Mouse (Mus musculus) lung, embryonic 16.5 days (tissue): ENCODE results near the gene Sh3rf1. TPM values are rescaled to one million over a fixed set of nuclear protein-coding genes. Genes with fewer than 3 reads are reported as not detected.

ENCODE experiments used
- ATAC-seq: fragments of 200-750 bp; cut with Nextera tagmentation; 2 replicates; pipeline ENCODE4 v1.8.0; 2017; ENCODE audit warnings: low read depth, mild to moderate bottlenecking, moderate library complexity
- H3K27ac ChIP-seq: fragments of 300-500 bp; sonication (generic); 2 replicates; pipeline ENCODE4 v1.5.1; 2014; ENCODE audit warnings: mild to moderate bottlenecking, control low read depth, low read length
- H3K27me3 ChIP-seq: fragments of 300-500 bp; sonication (generic); 2 replicates; pipeline ENCODE4 v1.6.1; 2014; ENCODE audit warnings: low read depth, low read length, mixed read lengths; ENCODE audit not compliant: control insufficient read depth, insufficient read depth
- H3K36me3 ChIP-seq: fragments of 300-500 bp; sonication (generic); 2 replicates; pipeline ENCODE4 v1.6.1; 2014; ENCODE audit warnings: low read length; ENCODE audit not compliant: control insufficient read depth, insufficient read depth
- H3K4me1 ChIP-seq: fragments of 300-500 bp; sonication (generic); replicated peaks from 2 replicates; pipeline ENCODE4 v1.6.1; 2014; ENCODE audit warnings: low read length, mixed read lengths; ENCODE audit not compliant: control insufficient read depth, insufficient read depth
- H3K4me2 ChIP-seq: fragments of 300-500 bp; sonication (generic); 2 replicates; pipeline ENCODE4 v1.6.1; 2014; ENCODE audit warnings: low read depth, low read length, control low read depth
- H3K4me3 ChIP-seq: fragments of 300-500 bp; sonication (generic); 2 replicates; pipeline ENCODE4 v1.5.1; 2014; ENCODE audit warnings: mild to moderate bottlenecking, low read length, control low read depth
- H3K9ac ChIP-seq: fragments of 300-500 bp; sonication (generic); 2 replicates; pipeline ENCODE4 v1.6.1; 2014; ENCODE audit warnings: low read length, control low read depth
- H3K9me3 ChIP-seq: fragments of 300-500 bp; sonication (generic); 2 replicates; pipeline ENCODE4 v1.6.1; 2016; ENCODE audit warnings: low read length; ENCODE audit not compliant: control insufficient read depth
- WGBS: fragments of 180-500 bp; shearing (Covaris S2); extraction: QIAGEN DNeasy Blood & Tissue Kit; methylation state at CpG from one replicate; pipeline ENCODE4 v1.1.7; 2014; 5-methylcytosine and 5-hydroxymethylcytosine counted together
- polyA plus RNA-seq: library from polyadenylated mRNA; unstranded; fragments of >200 nt; fragmentation: Nextera tagmentation; extraction: Ambion mirVana; gene quantifications from 2 replicates; pipeline ENCODE4 v1.2.1, GENCODE M21; 2015

Gene Sh3rf1
- polyA plus RNA-seq, 1 experiment from 2014 or later: 18.7 TPM

DNA sequence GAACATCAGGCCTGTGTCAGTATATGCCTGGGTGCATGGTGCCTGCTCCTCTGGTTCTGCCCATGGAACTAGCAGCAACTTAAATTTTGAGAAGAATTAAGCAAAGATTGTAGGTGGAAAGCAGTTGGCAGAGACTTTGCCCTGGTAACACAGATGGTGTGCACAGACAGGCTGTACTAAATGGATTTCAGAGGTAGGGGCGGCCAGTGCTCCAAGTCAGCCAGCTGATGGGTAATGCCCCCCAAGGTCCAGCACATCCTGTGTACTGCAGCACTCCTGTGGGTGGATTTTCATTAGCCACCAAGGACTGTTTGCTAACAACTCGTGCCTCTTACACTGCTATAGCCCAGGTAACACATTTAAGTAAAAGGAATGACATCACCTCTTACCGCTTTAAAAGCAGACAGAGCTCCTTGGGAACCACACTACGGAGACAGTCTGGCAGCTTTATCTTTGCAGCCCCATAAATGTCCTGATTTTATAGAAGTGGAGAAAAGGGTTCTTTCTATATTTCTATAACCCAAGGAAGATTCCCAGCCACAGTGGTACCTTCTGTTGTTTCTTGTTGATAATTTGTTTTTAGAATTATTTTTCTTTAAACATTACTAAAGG, 82.9 kb downstream of the Sh3rf1 start:
- H3K4me2 ChIP-seq: no peak overlapping the region
- H3K4me1 ChIP-seq: peaks cover 14% of the 10 kb centered on the region
- no peaks in the 10 kb centered on the region for H3K36me3 ChIP-seq
- no peak overlapping the region for H3K27ac ChIP-seq
- H3K9ac ChIP-seq: no peak overlapping the region
- WGBS: 62% methylated on average over 4 of the region's 4 CpGs
- H3K4me3 ChIP-seq: no peak overlapping the region
- ATAC-seq: no peak
- H3K27me3 ChIP-seq: no peaks in the 10 kb centered on the region
- no peaks in the 10 kb centered on the region for H3K9me3 ChIP-seq

DNA sequence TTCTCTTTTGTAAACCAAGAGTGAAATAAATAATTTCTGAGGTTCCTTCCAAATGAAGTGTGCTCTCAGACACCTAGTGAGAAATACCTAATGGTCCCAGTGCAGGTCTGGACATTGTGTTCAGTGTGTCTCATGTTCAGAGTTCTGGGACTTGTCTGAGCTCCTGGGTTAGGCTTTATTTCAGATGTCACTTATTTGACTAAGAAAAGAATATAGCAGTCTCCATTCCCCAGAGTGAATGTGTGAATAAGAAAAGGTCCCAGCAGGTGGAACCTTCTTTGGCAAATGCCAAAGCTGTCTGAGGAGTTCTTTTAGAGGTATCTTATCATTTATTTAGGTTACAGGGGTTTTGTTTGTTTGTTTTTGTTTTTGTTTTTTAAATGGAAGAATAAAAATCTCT, 85.2 kb downstream of the Sh3rf1 start:
- H3K9me3 ChIP-seq: no peaks in the 10 kb centered on the region
- H3K27ac ChIP-seq: no peak overlapping the region
- no peaks in the 10 kb centered on the region for H3K36me3 ChIP-seq
- H3K27me3 ChIP-seq: no peaks in the 10 kb centered on the region
- no peak for ATAC-seq
- H3K4me3 ChIP-seq: no peak overlapping the region
- no peak overlapping the region for H3K4me2 ChIP-seq
- peaks cover 18% of the 10 kb centered on the region for H3K4me1 ChIP-seq
- H3K9ac ChIP-seq: no peak overlapping the region

GRCm38 (mm10) chr8:61309530-61310402, 86.1 kb downstream of the Sh3rf1 start:
- no peak overlapping the region for H3K4me3 ChIP-seq

GRCm38 (mm10) chr8:61310403-61310871, 86.8 kb downstream of the Sh3rf1 start:
- no peaks in the 10 kb centered on the region for H3K36me3 ChIP-seq
- H3K4me2 ChIP-seq: no peak overlapping the region
- H3K9ac ChIP-seq: no peak overlapping the region
- no peaks in the 10 kb centered on the region for H3K27me3 ChIP-seq
- peaks cover 18% of the 10 kb centered on the region for H3K4me1 ChIP-seq
- H3K4me3 ChIP-seq: no peak overlapping the region
- no peaks in the 10 kb centered on the region for H3K9me3 ChIP-seq
- H3K27ac ChIP-seq: no peak overlapping the region
- WGBS: 39% methylated on average over 9 of the region's 9 CpGs
- ATAC-seq: no peak

More at GRCm38 (mm10) chr8:61309530-61310402, 86.1 kb downstream of the Sh3rf1 start:
- Histone ChIP-seq H3K36me3 (no peaks in the 10 kb centered on the region), H3K27me3 (no peaks in the 10 kb centered on the region), H3K4me1 (peaks cover 18% of the 10 kb centered on the region), H3K9ac (no peak overlapping the region), H3K27ac (peak overlapping the region; percentile 19; the same call in 1 of the 2 replicates), H3K4me2 (0 out of 2 replicates have a peak overlapping the region, but pooled peaks have one; percentile 7), H3K9me3 (no peaks in the 10 kb centered on the region)
- WGBS: 45% methylated on average over 20 of the region's 20 CpGs
- ATAC-seq: no peak

GRCm38 (mm10) chr8:61313016-61313415, 89.3 kb downstream of the Sh3rf1 start:
- 87% methylated on average over 7 of the region's 7 CpGs for WGBS
- Histone ChIP-seq H3K9ac (no peak overlapping the region), H3K27me3 (no peaks in the 10 kb centered on the region), H3K27ac (peak overlapping the region; percentile 17; the same call in 1 of the 2 replicates), H3K4me1 (peaks cover 18% of the 10 kb centered on the region), H3K36me3 (no peaks in the 10 kb centered on the region), H3K9me3 (0 out of 2 replicates have a peak, but pooled peaks cover 4% of the 10 kb centered on the region), H3K4me2 (no peak overlapping the region), H3K4me3 (no peak overlapping the region)
- ATAC-seq: no peak

- 59% methylated on average over 9 of the region's 10 CpGs for WGBS
- Histone ChIP-seq H3K4me2 (no peak overlapping the region), H3K9me3 (0 out of 2 replicates have a peak, but pooled peaks cover 4% of the 10 kb centered on the region), H3K27me3 (no peaks in the 10 kb centered on the region), H3K36me3 (no peaks in the 10 kb centered on the region), H3K4me1 (0 out of 2 replicates have a peak, but pooled peaks cover 4% of the 10 kb centered on the region), H3K9ac (no peak overlapping the region), H3K27ac (peak overlapping the region; percentile 53), H3K4me3 (no peak overlapping the region)
- peak; percentile 37; the same call in 1 of the 2 replicates for ATAC-seq
Measured at GRCm38 (mm10) chr8:61316012-61316767, 92.5 kb downstream of the Sh3rf1 start.

GRCm38 (mm10) chr8:61316813-61317534, 93.3 kb downstream of the Sh3rf1 start:
- no peaks in the 10 kb centered on the region for H3K36me3 ChIP-seq

GRCm38 (mm10) chr8:61317535-61318136, 94.0 kb downstream of the Sh3rf1 start:
- H3K36me3 ChIP-seq: no peaks in the 10 kb centered on the region
- no peaks in the 10 kb centered on the region for H3K27me3 ChIP-seq
- H3K4me1 ChIP-seq: 0 out of 2 replicates have a peak, but pooled peaks cover 4% of the 10 kb centered on the region
- 0 out of 2 replicates have a peak, but pooled peaks cover 4% of the 10 kb centered on the region for H3K9me3 ChIP-seq
- WGBS: 89% methylated on average over 6 of the region's 6 CpGs
- H3K4me2 ChIP-seq: no peak overlapping the region
- H3K9ac ChIP-seq: no peak overlapping the region
- no peak for ATAC-seq
- no peak overlapping the region for H3K4me3 ChIP-seq
- H3K27ac ChIP-seq: no peak overlapping the region; the same call in 1 of the 2 replicates

More at GRCm38 (mm10) chr8:61316813-61317534, 93.3 kb downstream of the Sh3rf1 start:
- Histone ChIP-seq H3K4me2 (no peak overlapping the region), H3K4me3 (no peak overlapping the region), H3K9me3 (0 out of 2 replicates have a peak, but pooled peaks cover 4% of the 10 kb centered on the region), H3K27ac (no peak overlapping the region; the same call in none of the 2 replicates), H3K9ac (no peak overlapping the region), H3K27me3 (no peaks in the 10 kb centered on the region), H3K4me1 (0 out of 2 replicates have a peak, but pooled peaks cover 4% of the 10 kb centered on the region)
- WGBS: 63% methylated on average over 10 of the region's 10 CpGs
- peak; percentile 54 for ATAC-seq
